Mouse (Mus musculus): ENCODE measurements around the gene C77080.

- TF ChIP-seq GATA1 (IDR thresholded peaks at IDR 0.05; ENCODE audit: borderline replicate concordance, low read length) (no peak), FLI1 (IDR thresholded peaks at IDR 0.05; ENCODE audit: low read length) (no peak)
Observed at GRCm38 (mm10) chr4:129254571-129254970, 6.6 kb downstream of the C77080 start.

Measured in megakaryocyte, embryonic 14.5 days (primary cell).